Mouse (Mus musculus): ENCODE data around the gene Kcnip4.

Gene Kcnip4

GRCm38 (mm10) chr5:49524394-49525241 lies at the start of gene Kcnip4:
TSS of gene Kcnip4 (minus strand) at chr5:49524907.
- ATAC-seq (ENCODE audit: low TSS enrichment), result peak; percentile 77

GRCm38 (mm10) chr5:49571876-49572275 lies 47.2 kb upstream of the Kcnip4 start:
- no peak for ATAC-seq (ENCODE audit: low TSS enrichment)

GRCm38 (mm10) chr5:49563751-49564150 lies 39.0 kb upstream of the Kcnip4 start:
- ATAC-seq (ENCODE audit: low TSS enrichment), result peak; percentile 93

GRCm38 (mm10) chr5:49557436-49557835 lies 32.7 kb upstream of the Kcnip4 start:
- no peak for ATAC-seq (ENCODE audit: low TSS enrichment)

- peak; percentile 100 for ATAC-seq (ENCODE audit: low TSS enrichment)
Measured at GRCm38 (mm10) chr5:49547884-49548283, 23.2 kb upstream of the Kcnip4 start.

- no peak for ATAC-seq (ENCODE audit: low TSS enrichment)
Measured at GRCm38 (mm10) chr5:49529362-49529761, 4.7 kb upstream of the Kcnip4 start.

GRCm38 (mm10) chr5:49525242-49525612 lies 520 bp upstream of the Kcnip4 start:
- ATAC-seq (ENCODE audit: low TSS enrichment), result no peak; the same call in 1 of the 2 replicates

- ATAC-seq (ENCODE audit: low TSS enrichment), result peak; percentile 31
Measured at GRCm38 (mm10) chr5:49523997-49524393, 712 bp downstream of the Kcnip4 start.

- ATAC-seq (ENCODE audit: low TSS enrichment), result 0 out of 2 replicates have a peak, but pooled peaks have one; percentile 13
Measured at GRCm38 (mm10) chr5:49522986-49523385, 1.7 kb downstream of the Kcnip4 start.

- ATAC-seq (ENCODE audit: low TSS enrichment), result no peak
Measured at GRCm38 (mm10) chr5:49498743-49499142, 26.0 kb downstream of the Kcnip4 start.

GRCm38 (mm10) chr5:49487270-49487669 lies 37.4 kb downstream of the Kcnip4 start:
- no peak for ATAC-seq (ENCODE audit: low TSS enrichment)

- ATAC-seq (ENCODE audit: low TSS enrichment), result no peak
Measured at GRCm38 (mm10) chr5:49470738-49471137, 54.0 kb downstream of the Kcnip4 start.

- peak; percentile 80 for ATAC-seq (ENCODE audit: low TSS enrichment)
Measured at GRCm38 (mm10) chr5:49460643-49461276, 63.9 kb downstream of the Kcnip4 start.

- peak; percentile 12; the same call in 1 of the 2 replicates for ATAC-seq (ENCODE audit: low TSS enrichment)
Measured at GRCm38 (mm10) chr5:49453100-49453499, 71.6 kb downstream of the Kcnip4 start.

GRCm38 (mm10) chr5:49451295-49451694 lies 73.4 kb downstream of the Kcnip4 start:
- no peak for ATAC-seq (ENCODE audit: low TSS enrichment)

- ATAC-seq (ENCODE audit: low TSS enrichment), result no peak
Measured at GRCm38 (mm10) chr5:49450876-49451275, 73.8 kb downstream of the Kcnip4 start.

- no peak for ATAC-seq (ENCODE audit: low TSS enrichment)
Measured at GRCm38 (mm10) chr5:49437236-49437635, 87.5 kb downstream of the Kcnip4 start.

GRCm38 (mm10) chr5:49427689-49428088 lies 97.0 kb downstream of the Kcnip4 start:
- ATAC-seq (ENCODE audit: low TSS enrichment), result no peak

GRCm38 (mm10) chr5:49419707-49420106 lies 105.0 kb downstream of the Kcnip4 start:
- peak; percentile 89 for ATAC-seq (ENCODE audit: low TSS enrichment)

GRCm38 (mm10) chr5:49408351-49408750 lies 116.4 kb downstream of the Kcnip4 start:
- peak; percentile 97 for ATAC-seq (ENCODE audit: low TSS enrichment)

GRCm38 (mm10) chr5:49370543-49371076 lies 154.1 kb downstream of the Kcnip4 start:
- ATAC-seq (ENCODE audit: low TSS enrichment), result 0 out of 2 replicates have a peak, but pooled peaks have one; percentile 46

- ATAC-seq (ENCODE audit: low TSS enrichment), result peak; percentile 71
Measured at GRCm38 (mm10) chr5:49368636-49369423, 155.9 kb downstream of the Kcnip4 start.
